21 mouse cellular contexts compared by ENCODE assay signal in the genomic region with DNA sequence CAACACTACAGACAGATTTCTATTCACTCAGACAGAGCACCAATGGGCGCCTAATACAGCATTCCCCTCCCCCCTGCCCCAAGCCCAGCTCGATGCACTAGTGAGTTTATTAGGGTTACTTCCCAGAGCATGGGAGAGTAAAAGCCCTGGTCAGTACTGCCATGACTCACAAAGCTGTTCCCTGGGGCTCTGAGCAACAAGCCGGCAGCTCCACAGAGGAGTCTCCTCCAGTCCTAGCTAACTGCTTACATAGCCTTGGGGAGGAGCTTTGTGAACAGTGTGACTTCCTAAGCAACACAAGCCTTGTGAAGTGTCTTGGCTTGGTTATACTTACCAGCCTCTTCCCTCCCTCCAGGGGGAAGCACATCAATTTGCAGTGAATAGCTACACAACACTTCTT.
"Had no signal": no experiment of that assay in that cellular context is flagged by ENCODE, and none has a peak within 500 bp of the region (broad histone marks: within the 10 kb centered on the region; RNA-seq: fewer than 3 reads in every experiment).

No protein-coding gene starts in this region.

- H3K27ac ChIP-seq: kidney, embryonic 15.5 days; limb, embryonic 15.5 days; liver, embryonic 15.5 days; lung, embryonic 15.5 days; midbrain, embryonic 10.5 days; midbrain, embryonic 13.5 days; stomach, postnatal 0 days had no signal

- H3K4me2 ChIP-seq: kidney, embryonic 15.5 days; limb, embryonic 15.5 days; liver, embryonic 11.5 days; liver, embryonic 15.5 days; lung, embryonic 15.5 days; midbrain, embryonic 13.5 days had no signal

- H3K27me3 ChIP-seq: lung, embryonic 15.5 days; midbrain, embryonic 13.5 days had no signal

- ATAC-seq: midbrain, embryonic 13.5 days; midbrain, embryonic 16.5 days had no signal

- H3K4me3 ChIP-seq: kidney, embryonic 15.5 days; limb, embryonic 15.5 days; liver, embryonic 15.5 days; lung, embryonic 15.5 days; megakaryocyte, embryonic 14.5 days; midbrain, embryonic 10.5 days; midbrain, embryonic 13.5 days had no signal

- H3K9me3 ChIP-seq: kidney, embryonic 15.5 days; limb, embryonic 15.5 days; liver, embryonic 15.5 days; lung, embryonic 15.5 days; midbrain, embryonic 10.5 days; midbrain, embryonic 13.5 days had no signal

- H3K36me3 ChIP-seq: kidney, embryonic 15.5 days; limb, embryonic 15.5 days; liver, embryonic 15.5 days; lung, embryonic 15.5 days; midbrain, embryonic 10.5 days; midbrain, embryonic 13.5 days had no signal

- DNase-seq: kidney, adult 8-10 months; kidney, postnatal 10 days; kidney, postnatal 36 days; lung, adult 18-20 months; lung, postnatal 10 days; lung, postnatal 36 days; right cerebral cortex, adult 18-20 months; right cerebral cortex, postnatal 14 days; right cerebral cortex, postnatal 4 days; thymus, adult 2 months; thymus, postnatal 14 days had no signal

- H3K9ac ChIP-seq: kidney, embryonic 15.5 days; limb, embryonic 15.5 days; liver, embryonic 15.5 days; lung, embryonic 15.5 days; midbrain, embryonic 13.5 days had no signal

- H3K4me1 ChIP-seq: kidney, embryonic 15.5 days; limb, embryonic 15.5 days; liver, embryonic 15.5 days; lung, embryonic 15.5 days; midbrain, embryonic 10.5 days; midbrain, embryonic 13.5 days had no signal
